Mouse (Mus musculus) layer of hippocampus, adult 9-10 months (tissue): ENCODE measurements around the gene Gstm1.
"Not testable (repeated sequence)": the region's sequence is repeated elsewhere in the genome, so short reads cannot be mapped to it uniquely, and the experiment has no call there.

Experiments used
- DNase-seq: peaks from one replicate; pipeline ENCODE4 v3.0.0; 2022; ENCODE audit warnings: low spot score

The Gstm1 gene

GRCm38 (mm10) chr3:108014974-108015346, 2.8 kb downstream of the Gstm1 start:
- no peak for DNase-seq

- DNase-seq: no peak
Measured at GRCm38 (mm10) chr3:108014098-108014973, 3.4 kb downstream of the Gstm1 start.

- no peak for DNase-seq
Measured at GRCm38 (mm10) chr3:108013331-108013871, 4.4 kb downstream of the Gstm1 start.

- DNase-seq: no peak
Measured at GRCm38 (mm10) chr3:108011558-108011957, 6.2 kb downstream of the Gstm1 start.

- DNase-seq: no peak
Measured at GRCm38 (mm10) chr3:108010286-108010685, 7.5 kb downstream of the Gstm1 start.

GRCm38 (mm10) chr3:108002021-108002420, 15.8 kb downstream of the Gstm1 start:
- no peak for DNase-seq

GRCm38 (mm10) chr3:107999491-107999890, 18.3 kb downstream of the Gstm1 start:
- no peak for DNase-seq

GRCm38 (mm10) chr3:107998591-107998990, 19.2 kb downstream of the Gstm1 start:
- DNase-seq: no peak

- no peak for DNase-seq
Measured at GRCm38 (mm10) chr3:107996576-107996975, 21.2 kb downstream of the Gstm1 start.

GRCm38 (mm10) chr3:107995974-107996373, 21.8 kb downstream of the Gstm1 start:
- not testable (repeated sequence) for DNase-seq

GRCm38 (mm10) chr3:107986041-107986562, 31.7 kb downstream of the Gstm1 start, which contains the start of gene Gstm2:
Gene Gstm2, minus strand, starts transcription at chr3:107986453.
- no peak for DNase-seq

GRCm38 (mm10) chr3:107985141-107985540, 32.6 kb downstream of the Gstm1 start:
- not testable (repeated sequence) for DNase-seq

- no peak for DNase-seq
Measured at GRCm38 (mm10) chr3:107984471-107984870, 33.3 kb downstream of the Gstm1 start.

- no peak for DNase-seq
Measured at GRCm38 (mm10) chr3:107983771-107984170, 34.0 kb downstream of the Gstm1 start.

- DNase-seq: no peak
Measured at GRCm38 (mm10) chr3:107982726-107983125, 35.0 kb downstream of the Gstm1 start.

- DNase-seq: no peak
Measured at GRCm38 (mm10) chr3:107981261-107981660, 36.5 kb downstream of the Gstm1 start.

GRCm38 (mm10) chr3:107977691-107978090, 40.1 kb downstream of the Gstm1 start:
- no peak for DNase-seq

- no peak for DNase-seq
Measured at GRCm38 (mm10) chr3:107974237-107974636, 43.5 kb downstream of the Gstm1 start.

- no peak for DNase-seq
Measured at GRCm38 (mm10) chr3:107972070-107972469, 45.7 kb downstream of the Gstm1 start.

- not testable (repeated sequence) for DNase-seq
Measured at GRCm38 (mm10) chr3:107971101-107971500, 46.7 kb downstream of the Gstm1 start.

- DNase-seq: no peak
Measured at GRCm38 (mm10) chr3:107968724-107969395, 48.9 kb downstream of the Gstm1 start, which contains the start of gene Gstm3. Gene Gstm3, minus strand, starts transcription at chr3:107969283.

GRCm38 (mm10) chr3:107966631-107967030, 51.1 kb downstream of the Gstm1 start:
- DNase-seq: no peak

GRCm38 (mm10) chr3:107965592-107965991, 52.2 kb downstream of the Gstm1 start:
- no peak for DNase-seq
